Mouse (Mus musculus): ENCODE measurements around the gene Sema4c. TPM values are rescaled to one million over a fixed set of nuclear protein-coding genes. Genes with fewer than 3 reads are reported as not detected.

Gene Sema4c
- 52.4 and 54.2 TPM in 2 replicates for polyA plus RNA-seq (2012; rRNA removed)

GRCm38 (mm10) chr1:36558031-36558993 is at the start of gene Sema4c:
Sema4c (minus strand) TSS chr1:36558349.

GRCm38 (mm10) chr1:36546888-36547471 is 11.2 kb downstream of the Sema4c start, which contains the start of gene Ankrd39:
Ankrd39 (minus strand) TSS chr1:36547445.

GRCm38 (mm10) chr1:36539186-36539585 is 19.0 kb downstream of the Sema4c start, which contains the start of gene Gm42417:
Gm42417 (minus strand) TSS chr1:36539429.

GRCm38 (mm10) chr1:36536783-36537182 is 21.4 kb downstream of the Sema4c start, which contains the start of gene Ankrd23:
Ankrd23 (minus strand) TSS chr1:36536883.

GRCm38 (mm10) chr1:36511289-36512021 is 46.7 kb downstream of the Sema4c start, which contains the start of gene Cnnm3:
Cnnm3 (plus strand) TSS chr1:36511867.

Other genes with a start within 250 kb of the Sema4c start
- gene Kansl3, start 189.2 kb downstream of the Sema4c start, polyA plus RNA-seq (2012; rRNA removed) = 50.1 and 56.0 TPM in 2 replicates
- 0.05 TPM in 1 of 2 replicates, not detected in the other for gene Fer1l5, start 186.1 kb downstream of the Sema4c start, polyA plus RNA-seq (2012; rRNA removed)
- 38.0 and 38.9 TPM in 2 replicates for gene Lman2l, start 113.1 kb downstream of the Sema4c start, polyA plus RNA-seq (2012; rRNA removed)
- 3.6 and 5.2 TPM in 2 replicates for gene Cnnm4, start 86.7 kb downstream of the Sema4c start, polyA plus RNA-seq (2012; rRNA removed)
- 17.1 and 23.3 TPM in 2 replicates for gene Cnnm3, start 46.5 kb downstream of the Sema4c start, polyA plus RNA-seq (2012; rRNA removed)
- gene Ankrd23, start 21.5 kb downstream of the Sema4c start, polyA plus RNA-seq (2012; rRNA removed) = 15.1 and 17.2 TPM in 2 replicates
- gene Gm42417, start 18.9 kb downstream of the Sema4c start, polyA plus RNA-seq (2012; rRNA removed) = 0.02 and 0.38 TPM in 2 replicates
- gene Ankrd39, start 10.9 kb downstream of the Sema4c start, polyA plus RNA-seq (2012; rRNA removed) = 17.6 and 20.9 TPM in 2 replicates
- gene Fam178b, start 124.8 kb upstream of the Sema4c start, polyA plus RNA-seq (2012; rRNA removed) = 0.24 and 0.72 TPM in 2 replicates
- 349 and 365 TPM in 2 replicates for gene Cox5b, start 133.1 kb upstream of the Sema4c start, polyA plus RNA-seq (2012; rRNA removed)
- 0.15 TPM in 1 of 2 replicates, not detected in the other for gene 4933424G06Rik, start 151.8 kb upstream of the Sema4c start, polyA plus RNA-seq (2012; rRNA removed)
- gene Actr1b, start 156.1 kb upstream of the Sema4c start, polyA plus RNA-seq (2012; rRNA removed) = 110 and 133 TPM in 2 replicates
- 0.16 and 0.50 TPM in 2 replicates for gene Zap70, start 203.4 kb upstream of the Sema4c start, polyA plus RNA-seq (2012; rRNA removed)

Measured in central nervous system, embryonic 11.5 days (tissue).